Mouse (Mus musculus): ENCODE measurements around the gene Fstl3.

DNA sequence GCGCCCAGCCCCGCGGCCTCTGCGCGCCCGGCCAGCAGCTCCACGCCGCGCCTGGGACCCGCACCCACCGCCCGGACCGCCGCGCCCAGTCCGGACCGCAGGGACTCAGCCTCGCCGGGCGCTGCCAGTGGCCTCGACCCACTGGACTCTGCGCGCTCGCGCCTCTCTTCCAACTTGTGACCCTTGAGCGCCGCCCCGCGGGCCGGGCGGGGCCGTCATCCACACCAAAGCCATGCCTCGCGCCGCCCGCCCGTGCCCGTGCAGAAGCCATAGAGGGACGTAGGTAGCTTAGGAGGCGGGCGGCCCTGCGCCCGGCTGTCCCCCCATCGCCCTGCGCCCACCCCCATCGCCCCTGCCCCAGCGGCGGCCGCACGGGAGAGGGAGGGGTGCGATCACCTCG is 41.7 kb upstream of the Fstl3 start:
- TF ChIP-seq CTCF (conservative IDR thresholded peaks at IDR 0.05; ENCODE audit: insufficient read depth, insufficient read length, low read depth, low read length) (no peak), POLR2A (IDR thresholded peaks at IDR 0.05; ENCODE audit: low read depth, low read length) (no peak)

Data from kidney, adult 2 months (tissue).